Mouse (Mus musculus): ENCODE measurements around the gene Baiap2l1. TPM values are rescaled to one million over a fixed set of nuclear protein-coding genes. Genes with fewer than 3 reads are reported as not detected.
"Not testable (repeated sequence)": the region's sequence is repeated elsewhere in the genome, so short reads cannot be mapped to it uniquely, and the experiment has no call there.

Baiap2l1 gene
- polyA plus RNA-seq, 1 experiment from 2014 or later: 2.9 TPM

- Histone ChIP-seq H3K4me1 (no peaks in the 10 kb centered on the region), H3K4me2 (no peak overlapping the region), H3K27ac (no peak overlapping the region), H3K27me3 (no peaks in the 10 kb centered on the region), H3K9me3 (no peaks in the 10 kb centered on the region), H3K36me3 (replicated peaks) (no peaks in the 10 kb centered on the region), H3K9ac (no peak overlapping the region), H3K4me3 (replicated peaks) (no peak overlapping the region)
- WGBS: 41% methylated on average over 1 of the region's 1 CpGs
- no peak for ATAC-seq (ENCODE audit: low FRiP score)
Measured at GRCm38 (mm10) chr5:144338787-144339186, 19.1 kb downstream of the Baiap2l1 start.

DNA sequence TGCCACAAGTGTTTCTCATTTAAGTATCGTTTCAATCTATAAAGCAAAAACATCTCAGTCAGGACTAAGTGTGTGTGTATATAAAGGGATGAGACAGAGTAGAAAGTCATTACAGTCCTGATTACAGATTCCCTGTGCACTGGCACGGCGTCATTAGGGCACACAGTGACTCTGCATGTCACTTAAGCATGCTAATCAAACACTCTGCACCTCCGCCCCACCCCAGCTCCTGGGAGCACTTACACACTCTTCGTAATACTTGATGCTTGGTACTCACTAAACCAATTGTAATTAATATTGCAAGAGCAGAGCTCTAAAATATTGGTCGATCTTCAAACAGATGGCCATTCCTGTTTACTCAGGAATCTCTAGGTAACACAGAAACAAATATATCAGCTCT is 22.6 kb downstream of the Baiap2l1 start:
- H3K4me2 ChIP-seq; H3K4me1 ChIP-seq; ATAC-seq (ENCODE audit: low FRiP score); H3K9ac ChIP-seq; H3K27me3 ChIP-seq; H3K4me3 ChIP-seq (replicated peaks); H3K9me3 ChIP-seq; H3K36me3 ChIP-seq (replicated peaks); H3K27ac ChIP-seq: not testable (repeated sequence)
- 82% methylated on average over 6 of the region's 6 CpGs for WGBS

- Histone ChIP-seq H3K27ac (no peak overlapping the region), H3K4me2 (no peak overlapping the region), H3K36me3 (replicated peaks) (no peaks in the 10 kb centered on the region), H3K27me3 (no peaks in the 10 kb centered on the region), H3K4me3 (replicated peaks) (no peak overlapping the region), H3K9ac (no peak overlapping the region), H3K9me3 (no peaks in the 10 kb centered on the region), H3K4me1 (no peaks in the 10 kb centered on the region)
- WGBS: 92% methylated on average over 11 of the region's 11 CpGs
- ATAC-seq (ENCODE audit: low FRiP score): no peak
Measured at GRCm38 (mm10) chr5:144334010-144334409, 23.9 kb downstream of the Baiap2l1 start.

GRCm38 (mm10) chr5:144322717-144323116 is 35.2 kb downstream of the Baiap2l1 start:
- H3K4me1 ChIP-seq: peaks cover 4% of the 10 kb centered on the region; the same call in 1 of the 2 replicates
- no peaks in the 10 kb centered on the region for H3K27me3 ChIP-seq
- H3K9me3 ChIP-seq: no peaks in the 10 kb centered on the region
- no peak for ATAC-seq (ENCODE audit: low FRiP score)
- WGBS: 82% methylated on average over 3 of the region's 3 CpGs
- no peak overlapping the region for H3K27ac ChIP-seq
- H3K9ac ChIP-seq: no peak overlapping the region
- H3K36me3 ChIP-seq (replicated peaks): no peaks in the 10 kb centered on the region
- H3K4me2 ChIP-seq: no peak overlapping the region
- no peak overlapping the region for H3K4me3 ChIP-seq (replicated peaks)

- Histone ChIP-seq H3K36me3 (replicated peaks) (no peaks in the 10 kb centered on the region), H3K4me3 (replicated peaks) (no peak overlapping the region), H3K4me1 (peaks cover 5% of the 10 kb centered on the region; the same call in 1 of the 2 replicates), H3K9ac (no peak overlapping the region), H3K27me3 (no peaks in the 10 kb centered on the region), H3K9me3 (no peaks in the 10 kb centered on the region), H3K27ac (no peak overlapping the region), H3K4me2 (no peak overlapping the region)
- 85% methylated on average over 7 of the region's 7 CpGs for WGBS
- ATAC-seq (ENCODE audit: low FRiP score): no peak
Measured at GRCm38 (mm10) chr5:144321681-144322080, 36.2 kb downstream of the Baiap2l1 start.

GRCm38 (mm10) chr5:144318286-144318685 is 39.6 kb downstream of the Baiap2l1 start:
- H3K27me3 ChIP-seq: no peaks in the 10 kb centered on the region
- no peak for ATAC-seq (ENCODE audit: low FRiP score)
- H3K9ac ChIP-seq: no peak overlapping the region
- no peak overlapping the region for H3K27ac ChIP-seq
- H3K36me3 ChIP-seq (replicated peaks): no peaks in the 10 kb centered on the region
- peaks cover 9% of the 10 kb centered on the region for H3K4me1 ChIP-seq
- no peaks in the 10 kb centered on the region for H3K9me3 ChIP-seq
- no peak overlapping the region for H3K4me3 ChIP-seq (replicated peaks)
- H3K4me2 ChIP-seq: no peak overlapping the region
- WGBS: 52% methylated on average over 6 of the region's 6 CpGs

DNA sequence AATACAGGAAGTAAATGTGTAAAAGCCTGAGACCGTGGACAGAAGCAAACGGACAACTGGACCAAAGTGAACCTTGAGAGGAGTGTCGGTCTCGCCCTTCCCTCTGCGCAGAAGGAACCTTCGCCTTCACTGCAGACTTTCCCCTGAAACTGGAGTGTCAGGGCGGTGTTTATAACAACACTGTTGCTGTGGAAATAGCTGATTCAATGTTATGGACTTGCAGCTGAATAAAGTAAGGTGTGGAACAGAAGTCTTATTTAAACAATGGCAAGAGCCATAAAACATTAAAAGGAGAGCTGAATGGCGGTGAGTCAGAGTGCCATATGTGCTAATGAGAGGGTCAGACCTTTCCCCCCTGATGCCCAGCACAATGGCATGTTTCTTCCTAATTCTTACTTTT is 40.5 kb downstream of the Baiap2l1 start:
- H3K4me1 ChIP-seq: peaks cover 9% of the 10 kb centered on the region
- 92% methylated on average over 8 of the region's 8 CpGs for WGBS
- H3K9ac ChIP-seq: no peak overlapping the region
- no peak overlapping the region for H3K4me3 ChIP-seq (replicated peaks)
- no peak overlapping the region for H3K27ac ChIP-seq
- no peaks in the 10 kb centered on the region for H3K36me3 ChIP-seq (replicated peaks)
- H3K9me3 ChIP-seq: no peaks in the 10 kb centered on the region
- H3K27me3 ChIP-seq: no peaks in the 10 kb centered on the region
- ATAC-seq (ENCODE audit: low FRiP score): no peak
- H3K4me2 ChIP-seq: no peak overlapping the region

GRCm38 (mm10) chr5:144316442-144316841 is 41.5 kb downstream of the Baiap2l1 start:
- H3K4me1 ChIP-seq: peaks cover 9% of the 10 kb centered on the region
- no peaks in the 10 kb centered on the region for H3K9me3 ChIP-seq
- no peak overlapping the region for H3K4me2 ChIP-seq
- no peak overlapping the region for H3K4me3 ChIP-seq (replicated peaks)
- no peak overlapping the region for H3K27ac ChIP-seq
- no peaks in the 10 kb centered on the region for H3K27me3 ChIP-seq
- WGBS: 79% methylated on average over 3 of the region's 3 CpGs
- H3K9ac ChIP-seq: no peak overlapping the region
- H3K36me3 ChIP-seq (replicated peaks): no peaks in the 10 kb centered on the region
- no peak for ATAC-seq (ENCODE audit: low FRiP score)

DNA sequence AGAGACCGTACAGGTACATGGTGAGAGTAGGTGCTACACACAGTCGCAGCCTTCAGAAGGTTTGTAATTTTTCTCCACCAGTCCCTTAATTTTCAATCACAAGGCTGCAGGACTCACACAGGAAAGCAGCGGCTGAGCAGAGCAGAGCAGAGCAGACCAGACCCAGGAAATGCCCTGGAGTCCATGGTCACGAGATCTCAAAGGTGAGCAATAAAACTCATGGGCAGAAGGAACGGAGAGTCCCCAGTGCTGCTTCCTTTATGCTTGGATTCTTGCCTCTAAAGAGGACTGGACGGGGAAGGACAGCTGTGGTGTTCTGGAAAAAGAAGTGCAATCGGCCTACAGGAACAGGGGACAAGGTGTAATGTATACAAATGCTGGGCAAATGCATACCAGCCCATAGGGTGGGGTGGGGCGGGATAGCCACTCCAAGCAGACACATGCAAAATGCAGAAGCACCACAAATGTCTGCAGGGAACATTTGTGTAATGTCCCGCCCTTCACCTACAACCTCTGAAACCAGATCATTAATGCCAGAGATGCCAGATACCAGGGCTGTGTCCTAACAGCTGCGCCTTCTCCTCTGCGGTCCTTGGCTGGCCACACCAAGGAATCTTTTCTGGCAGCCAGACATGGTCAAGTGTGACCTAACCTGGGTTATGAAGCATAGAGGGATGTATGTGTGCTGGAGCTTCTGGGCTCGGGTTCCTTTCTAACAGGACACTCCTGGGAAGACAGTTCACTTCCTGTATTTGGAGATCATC is 43.0 kb downstream of the Baiap2l1 start:
- WGBS: 90% methylated on average over 12 of the region's 12 CpGs
- H3K36me3 ChIP-seq (replicated peaks): no peaks in the 10 kb centered on the region
- H3K27ac ChIP-seq: no peak overlapping the region
- H3K4me1 ChIP-seq: peaks cover 9% of the 10 kb centered on the region
- H3K9me3 ChIP-seq: no peaks in the 10 kb centered on the region
- no peaks in the 10 kb centered on the region for H3K27me3 ChIP-seq
- no peak overlapping the region for H3K9ac ChIP-seq
- H3K4me3 ChIP-seq (replicated peaks): no peak overlapping the region
- H3K4me2 ChIP-seq: no peak overlapping the region
- ATAC-seq (ENCODE audit: low FRiP score): no peak

DNA sequence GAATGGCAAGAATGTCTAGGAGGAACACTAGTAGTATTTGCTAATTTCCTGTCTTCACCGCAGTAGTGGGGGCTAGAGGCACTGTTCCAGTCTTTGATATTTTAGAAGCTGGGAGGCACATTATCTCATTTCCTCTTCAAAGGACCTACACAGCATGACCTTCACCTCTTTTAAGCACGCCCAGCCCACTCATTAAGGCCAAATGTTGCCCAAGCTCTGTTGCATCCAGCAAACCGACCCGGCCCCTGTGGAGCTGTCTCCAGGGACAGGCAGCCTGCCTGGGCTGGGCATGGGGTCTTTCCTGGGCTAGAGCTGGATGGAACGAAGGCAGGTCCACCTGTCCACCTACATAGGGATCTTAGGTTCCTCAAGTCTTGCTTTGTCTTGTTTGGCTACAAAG is 44.6 kb downstream of the Baiap2l1 start:
- Histone ChIP-seq H3K4me3 (replicated peaks) (no peak overlapping the region), H3K9ac (no peak overlapping the region), H3K27ac (no peak overlapping the region), H3K27me3 (no peaks in the 10 kb centered on the region), H3K36me3 (replicated peaks) (no peaks in the 10 kb centered on the region), H3K9me3 (no peaks in the 10 kb centered on the region), H3K4me2 (no peak overlapping the region), H3K4me1 (peaks cover 9% of the 10 kb centered on the region)
- ATAC-seq (ENCODE audit: low FRiP score): no peak
- 34% methylated on average over 5 of the region's 5 CpGs for WGBS

DNA sequence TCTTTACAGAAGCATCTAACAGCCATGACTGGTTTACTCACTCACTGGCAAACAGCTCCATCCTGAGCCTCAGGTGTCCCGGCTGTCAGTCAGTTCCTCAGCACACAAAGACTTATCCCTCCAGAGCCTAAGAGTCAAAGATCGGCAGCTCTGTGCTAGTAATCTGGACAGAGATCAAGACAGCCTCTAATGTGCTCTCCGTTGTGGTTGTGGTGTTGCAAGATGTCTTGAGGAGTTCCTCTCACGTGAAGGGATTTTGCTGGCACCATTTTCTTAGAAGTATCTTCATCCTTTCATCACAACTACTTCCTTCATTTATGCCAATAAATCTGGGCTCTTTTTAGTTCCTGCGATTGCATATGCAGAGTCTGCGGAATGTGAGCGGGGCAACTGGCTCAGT is 45.7 kb downstream of the Baiap2l1 start:
- no peaks in the 10 kb centered on the region for H3K27me3 ChIP-seq
- H3K9ac ChIP-seq: no peak overlapping the region
- H3K4me1 ChIP-seq: peaks cover 4% of the 10 kb centered on the region
- H3K27ac ChIP-seq: no peak overlapping the region
- no peak overlapping the region for H3K4me3 ChIP-seq (replicated peaks)
- no peak overlapping the region for H3K4me2 ChIP-seq
- no peak for ATAC-seq (ENCODE audit: low FRiP score)
- no peaks in the 10 kb centered on the region for H3K9me3 ChIP-seq
- H3K36me3 ChIP-seq (replicated peaks): no peaks in the 10 kb centered on the region
- 92% methylated on average over 7 of the region's 7 CpGs for WGBS

DNA sequence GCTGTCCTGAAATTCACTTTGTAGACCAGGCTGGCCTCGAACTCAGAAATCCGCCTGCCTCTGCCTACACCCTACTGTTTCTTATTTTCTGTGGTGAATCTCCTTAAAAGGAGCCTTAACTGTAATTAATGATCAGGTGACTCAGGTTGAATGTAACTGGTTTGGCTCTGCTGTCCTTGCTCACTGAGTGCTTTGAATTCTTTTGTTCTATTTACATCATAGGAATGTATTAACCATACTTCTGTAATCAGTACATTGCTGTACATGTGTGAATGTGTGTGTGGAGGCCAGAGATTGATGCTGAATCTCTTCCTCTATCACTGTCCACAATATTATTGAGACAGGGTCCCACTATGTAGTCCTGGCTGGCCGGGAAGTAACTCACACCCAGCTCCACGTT is 49.0 kb downstream of the Baiap2l1 start:
- no peaks in the 10 kb centered on the region for H3K9me3 ChIP-seq
- ATAC-seq (ENCODE audit: low FRiP score): no peak
- H3K27me3 ChIP-seq: no peaks in the 10 kb centered on the region
- no peak overlapping the region for H3K4me2 ChIP-seq
- no peaks in the 10 kb centered on the region for H3K36me3 ChIP-seq (replicated peaks)
- no peak overlapping the region for H3K4me3 ChIP-seq (replicated peaks)
- H3K9ac ChIP-seq: no peak overlapping the region
- H3K4me1 ChIP-seq: peaks cover 4% of the 10 kb centered on the region
- WGBS: 80% methylated on average over 4 of the region's 4 CpGs
- no peak overlapping the region for H3K27ac ChIP-seq

- Histone ChIP-seq H3K9me3 (no peaks in the 10 kb centered on the region), H3K4me2 (no peak overlapping the region), H3K27ac (no peak overlapping the region), H3K36me3 (replicated peaks) (no peaks in the 10 kb centered on the region), H3K4me3 (replicated peaks) (no peak overlapping the region), H3K9ac (no peak overlapping the region), H3K27me3 (no peaks in the 10 kb centered on the region), H3K4me1 (no peaks in the 10 kb centered on the region)
- ATAC-seq (ENCODE audit: low FRiP score): no peak
- WGBS: 95% methylated on average over 2 of the region's 2 CpGs
Measured at GRCm38 (mm10) chr5:144303071-144303470, 54.8 kb downstream of the Baiap2l1 start.
